Mouse (Mus musculus) retina, postnatal 1 day (tissue): ENCODE measurements around the gene C2cd4a.

ENCODE experiments used
- DNase-seq: peaks from one replicate; pipeline ENCODE4 v3.0.0-alpha.2; 2012

The C2cd4a gene

DNA sequence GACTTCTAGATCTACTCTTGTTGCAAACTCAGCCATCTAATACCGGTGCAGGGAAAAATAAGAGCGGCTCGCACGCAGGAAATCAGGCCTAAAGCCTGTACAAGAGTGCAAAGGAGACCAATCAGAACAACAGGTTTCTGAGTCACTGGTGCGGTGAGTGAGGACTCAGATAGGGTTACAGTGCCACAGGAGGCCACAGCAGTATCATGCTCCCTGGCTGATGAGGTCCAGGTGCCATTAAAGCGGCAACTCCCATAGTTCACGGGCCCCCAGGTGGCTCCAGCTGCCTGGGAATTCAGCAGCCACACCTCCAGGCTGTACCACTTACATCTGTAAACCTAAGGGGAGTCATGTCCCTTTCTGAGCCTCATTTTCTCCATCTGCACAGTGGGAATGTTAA is 45.8 kb downstream of the C2cd4a start:
- DNase-seq = no peak

DNA sequence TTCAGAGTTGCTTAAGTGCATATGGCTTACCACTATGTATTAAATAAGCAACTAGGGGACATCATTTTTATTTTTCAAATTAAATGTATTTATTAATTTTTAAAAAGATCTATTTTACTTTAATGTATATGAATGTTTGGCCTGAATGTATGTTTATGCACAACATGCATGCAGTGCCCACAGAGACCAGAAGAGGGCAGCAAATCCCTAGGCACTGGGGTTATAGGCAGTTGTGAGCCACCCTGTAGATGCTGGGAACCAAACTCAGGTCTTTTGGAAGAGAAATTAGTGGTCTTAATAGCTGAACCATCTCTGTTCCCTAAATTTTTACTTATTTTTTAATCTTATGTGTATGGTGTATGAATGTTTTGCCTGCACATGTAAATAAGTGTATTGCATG is 48.2 kb downstream of the C2cd4a start:
- no peak for DNase-seq

DNA sequence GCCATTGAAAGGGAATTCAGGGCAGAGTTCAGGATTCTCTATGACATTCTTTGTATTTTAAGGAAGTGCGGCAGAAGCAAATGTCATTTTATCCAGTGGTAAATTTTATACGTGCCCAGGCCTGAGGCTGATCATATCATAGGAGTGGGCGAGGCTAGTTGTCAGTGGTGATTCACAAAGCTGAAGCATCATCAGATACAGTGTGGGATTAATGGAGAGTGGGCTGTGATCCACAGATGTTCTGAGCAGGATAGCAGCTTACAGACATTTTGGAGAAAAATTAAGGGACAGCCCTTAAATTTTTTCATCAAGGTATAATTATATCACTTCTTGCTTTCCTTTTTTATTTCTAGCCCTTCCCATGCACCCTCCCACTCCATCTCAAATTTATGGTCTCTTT is 48.7 kb downstream of the C2cd4a start:
- no peak for DNase-seq

DNA sequence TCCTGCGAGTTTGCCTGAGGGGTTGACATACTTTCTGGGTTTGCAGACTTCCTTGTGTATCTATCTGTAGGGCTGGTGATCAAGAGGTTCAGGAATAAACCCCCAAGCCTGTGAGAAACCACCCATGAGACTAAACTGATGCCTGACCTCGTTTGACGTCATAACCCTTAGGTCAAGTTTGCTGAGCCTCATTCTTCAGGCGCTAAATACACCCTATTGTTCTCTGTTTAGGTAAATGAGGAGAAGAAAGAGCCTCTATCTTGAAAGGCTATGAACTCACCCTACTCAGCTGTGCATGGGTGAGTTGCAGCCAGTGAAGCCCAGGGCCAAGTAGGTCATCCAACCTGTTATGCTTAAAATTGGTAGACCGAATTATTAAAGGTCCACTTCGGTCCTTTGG is 49.3 kb downstream of the C2cd4a start:
- peak; percentile 65 for DNase-seq
